Mouse (Mus musculus) skeletal muscle tissue, adult 2 months (tissue): Measurements from ENCODE around the gene Dpf3.

ENCODE experiments used
- DNase-seq: peaks from one replicate; pipeline ENCODE4 v3.0.0-alpha.2; 2012; ENCODE audit warnings: low read depth, low spot score

Gene Dpf3

GRCm38 (mm10) chr12:83220964-83221363, 266.6 kb downstream of the Dpf3 start:
- DNase-seq: no peak

GRCm38 (mm10) chr12:83213879-83214341, 273.6 kb downstream of the Dpf3 start:
- no peak for DNase-seq

DNA sequence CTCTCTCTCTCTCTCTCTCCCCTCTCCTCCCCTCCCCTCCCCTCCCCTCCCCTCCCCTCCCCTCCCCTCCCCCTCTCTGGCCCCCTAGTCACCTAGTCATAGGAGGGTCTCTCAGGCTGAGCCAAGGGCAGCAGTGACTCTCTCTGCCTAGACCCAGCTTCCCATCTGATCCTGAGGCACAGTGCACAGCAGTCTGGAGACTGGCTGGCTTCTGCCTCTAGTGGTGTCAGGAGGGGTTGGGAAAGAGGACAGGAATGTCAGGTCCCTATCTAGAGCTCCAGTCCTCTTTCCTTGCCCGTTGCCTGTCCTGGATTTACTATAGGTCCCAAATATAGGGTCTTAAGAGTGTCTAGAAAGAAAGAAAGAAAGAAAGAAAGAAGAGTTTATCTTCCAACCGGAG, 275.5 kb downstream of the Dpf3 start:
- no peak for DNase-seq

- no peak for DNase-seq
Observed at GRCm38 (mm10) chr12:83211146-83211822, 276.2 kb downstream of the Dpf3 start.

- no peak for DNase-seq
Observed at GRCm38 (mm10) chr12:83210735-83211134, 276.8 kb downstream of the Dpf3 start.

GRCm38 (mm10) chr12:83210294-83210693, 277.2 kb downstream of the Dpf3 start:
- no peak for DNase-seq

DNA sequence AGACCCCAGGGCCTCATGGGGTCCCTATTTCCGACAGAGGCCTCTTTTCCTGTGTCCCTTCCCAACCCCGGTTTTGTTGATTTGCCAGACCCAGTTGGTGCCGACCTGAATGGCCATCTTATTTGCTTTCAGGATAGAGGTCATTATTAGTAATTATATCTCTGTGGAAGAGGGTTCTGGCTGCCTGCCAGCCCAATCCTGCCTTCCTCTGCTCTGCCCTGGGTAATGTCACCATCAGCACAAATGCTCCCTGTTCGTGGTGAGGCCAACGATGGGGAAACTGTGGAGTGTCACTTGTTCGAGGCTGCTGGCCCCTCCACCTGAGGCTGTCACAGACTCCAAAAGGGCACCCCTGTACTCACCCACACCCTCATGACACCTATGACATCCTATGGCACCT, 278.1 kb downstream of the Dpf3 start:
- DNase-seq: no peak

- DNase-seq: no peak
Observed at GRCm38 (mm10) chr12:83208841-83209240, 278.7 kb downstream of the Dpf3 start.

DNA sequence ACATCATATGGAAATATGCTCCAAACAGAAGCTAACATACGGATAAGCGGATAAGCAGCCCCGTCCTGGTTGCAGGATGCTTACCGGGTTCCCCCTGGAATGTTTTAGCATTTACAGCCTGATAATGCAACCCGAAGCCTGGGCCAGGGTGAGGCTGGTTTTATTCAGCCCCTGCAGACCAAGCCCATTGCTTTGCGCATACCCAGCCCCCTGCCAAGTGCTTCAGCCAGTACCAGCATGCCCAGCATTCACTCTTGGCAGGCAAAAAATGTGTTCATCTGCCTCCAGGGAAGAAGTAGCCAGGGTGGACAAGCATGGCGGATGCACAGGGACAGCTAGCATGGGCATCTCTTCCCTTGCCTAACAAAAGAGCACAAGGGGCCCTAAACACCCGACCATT, 279.5 kb downstream of the Dpf3 start:
- DNase-seq: no peak

GRCm38 (mm10) chr12:83207481-83207880, 280.0 kb downstream of the Dpf3 start:
- DNase-seq: no peak

DNA sequence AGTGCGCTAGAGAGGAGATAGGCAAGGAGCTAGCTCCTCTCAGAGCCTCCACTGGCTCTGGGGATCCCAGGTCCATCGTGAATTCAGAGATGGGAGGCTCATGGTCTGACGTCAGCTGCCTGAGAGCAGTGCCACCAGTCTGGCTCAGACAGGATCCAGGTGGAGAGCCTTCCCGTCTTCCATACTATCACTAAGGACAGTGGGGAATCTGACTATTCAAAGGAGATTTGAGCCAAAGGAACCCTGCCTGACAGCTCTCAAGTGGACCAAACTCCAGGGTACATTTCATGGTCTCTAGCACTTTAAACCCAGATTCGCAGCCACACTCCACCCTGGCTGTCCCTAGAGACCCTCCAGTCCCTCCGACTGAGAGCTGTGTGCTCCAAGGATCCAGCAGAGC, 280.6 kb downstream of the Dpf3 start:
- DNase-seq: no peak

DNA sequence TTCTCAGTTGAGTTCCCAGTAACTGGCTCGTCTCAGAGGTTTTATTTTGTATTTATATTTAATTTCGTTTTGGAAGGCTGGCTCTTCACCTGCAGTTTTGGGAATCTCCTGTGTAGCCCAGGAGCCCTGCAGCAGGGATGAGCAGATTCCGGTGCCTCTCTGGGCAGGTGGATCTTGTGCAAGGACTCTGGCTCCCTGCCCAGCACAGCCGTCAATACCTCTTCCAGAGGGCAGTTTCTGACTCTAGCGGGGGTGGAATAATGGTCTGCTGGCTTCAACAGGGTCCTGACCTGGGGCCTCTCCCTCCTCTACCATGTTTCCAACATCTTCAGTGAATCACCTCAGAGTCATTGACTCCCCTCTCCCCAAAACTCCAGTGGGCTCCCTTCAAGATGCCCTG, 283.2 kb downstream of the Dpf3 start:
- DNase-seq: no peak

DNA sequence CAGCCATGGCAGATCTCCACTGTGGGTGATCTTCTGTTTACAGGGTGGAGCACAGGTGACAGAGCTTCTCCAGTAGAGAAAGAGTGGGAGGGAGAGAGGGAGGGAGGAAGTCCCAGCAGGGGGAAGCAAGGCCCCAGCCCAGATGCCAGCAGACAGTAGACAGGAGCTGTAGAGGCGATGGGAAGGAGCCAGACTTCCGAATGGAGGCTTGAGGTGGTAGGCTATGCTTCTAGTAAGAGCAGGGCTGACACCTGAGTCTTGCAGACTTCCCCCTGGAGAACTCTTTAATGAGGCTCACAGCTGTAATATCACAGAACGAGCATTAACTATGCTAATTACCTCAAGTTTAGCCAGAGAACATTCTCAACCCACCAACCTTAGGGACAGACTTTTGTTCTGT, 285.8 kb downstream of the Dpf3 start:
- no peak for DNase-seq

- no peak for DNase-seq
Observed at GRCm38 (mm10) chr12:83180561-83180960, 307.0 kb downstream of the Dpf3 start.

DNA sequence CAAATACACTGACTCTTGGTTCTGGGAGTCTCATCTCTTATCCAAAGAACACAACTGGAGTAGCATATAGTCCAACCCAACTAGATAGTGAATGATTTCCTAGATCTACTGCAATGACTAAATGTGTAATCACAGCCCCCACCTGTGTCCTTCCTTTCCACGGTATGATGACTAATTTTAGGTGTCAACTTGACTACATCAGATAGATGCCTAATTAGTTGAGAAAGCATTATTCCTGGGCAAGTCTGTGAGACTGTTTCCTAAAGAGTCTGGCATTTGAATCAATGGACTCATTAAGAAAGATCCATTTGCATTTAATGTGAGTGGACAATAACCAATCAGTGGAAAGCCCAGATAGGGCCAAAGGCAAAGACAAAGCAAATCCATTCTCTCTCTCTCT, 307.7 kb downstream of the Dpf3 start:
- DNase-seq: no peak

DNA sequence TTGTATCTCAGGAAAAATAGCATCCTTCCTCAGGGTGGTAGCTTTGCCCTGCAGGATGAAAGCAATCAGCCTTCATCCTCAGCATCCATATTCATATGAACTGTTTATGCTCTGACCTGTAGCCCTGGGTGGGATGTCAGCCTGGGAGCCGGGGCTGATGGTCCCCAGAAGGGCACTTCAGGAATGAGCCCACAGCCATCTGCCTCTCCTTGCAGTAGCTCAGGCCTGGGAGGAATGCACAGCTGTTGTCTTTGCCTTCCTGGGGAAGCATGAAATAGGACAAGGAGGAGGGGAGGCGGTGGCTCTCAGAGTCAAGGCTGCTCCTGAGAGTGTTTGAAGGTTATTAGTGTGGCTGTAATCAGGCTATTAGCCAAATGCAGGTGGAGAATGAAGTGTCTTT, 308.7 kb downstream of the Dpf3 start:
- DNase-seq: no peak

GRCm38 (mm10) chr12:83169495-83170209, 317.9 kb downstream of the Dpf3 start:
- no peak for DNase-seq

- no peak for DNase-seq
Observed at GRCm38 (mm10) chr12:83168310-83168709, 319.2 kb downstream of the Dpf3 start.

- no peak for DNase-seq
Observed at GRCm38 (mm10) chr12:83165058-83165457, 322.5 kb downstream of the Dpf3 start.
